In the genomic region with DNA sequence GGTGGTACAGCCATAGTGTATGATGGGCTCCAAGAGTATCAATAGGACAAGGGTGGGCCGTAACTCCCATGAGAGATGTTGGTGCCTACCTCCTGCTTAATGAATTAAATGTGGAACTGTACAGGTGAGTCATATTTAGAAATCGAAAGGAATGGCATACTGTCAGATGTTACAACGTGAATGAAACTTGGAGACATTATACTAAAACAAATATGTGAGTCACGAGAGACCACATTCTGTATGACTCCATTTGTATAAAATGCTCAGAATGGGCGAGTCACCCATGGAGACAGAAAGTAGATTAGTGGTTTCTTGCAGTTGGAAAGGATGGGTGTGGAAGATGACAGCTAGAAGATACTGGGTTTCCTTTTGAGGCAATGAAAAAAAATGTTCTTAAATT, we compare ENCODE assay signal across 15 mouse cellular contexts.
"Had no signal": no experiment of that assay in that cellular context is flagged by ENCODE, and none has a peak within 500 bp of the region (broad histone marks: within the 10 kb centered on the region; RNA-seq: fewer than 3 reads in every experiment).

No protein-coding gene starts in this region.

- H3K4me3 ChIP-seq: kidney, embryonic 15.5 days; left cerebral cortex, adult 2 months; liver, embryonic 13.5 days; neural tube, embryonic 13.5 days had no signal

- H3K9me3 ChIP-seq: kidney, embryonic 15.5 days; liver, embryonic 13.5 days; neural tube, embryonic 13.5 days had no signal

- DNase-seq: kidney, postnatal 10 days; kidney, postnatal 36 days; layer of hippocampus, postnatal 36 days; liver, embryonic 13.5 days; lung, adult 2 months; lung, postnatal 14 days; lung, postnatal 4 days; midbrain, embryonic 14.5 days; retina, postnatal 1 day; right cerebral cortex, postnatal 25 days; thymus, adult 18-20 months; thymus, postnatal 36 days had no signal

- H3K27ac ChIP-seq: kidney, embryonic 15.5 days; left cerebral cortex, adult 2 months; liver, embryonic 13.5 days; neural tube, embryonic 13.5 days had no signal

- H3K27me3 ChIP-seq: kidney, embryonic 15.5 days; liver, embryonic 13.5 days; neural tube, embryonic 13.5 days had no signal

- H3K36me3 ChIP-seq: kidney, embryonic 15.5 days; liver, embryonic 13.5 days; neural tube, embryonic 13.5 days had no signal

- H3K9ac ChIP-seq: kidney, embryonic 15.5 days; liver, embryonic 13.5 days; neural tube, embryonic 13.5 days had no signal

- H3K4me1 ChIP-seq: kidney, embryonic 15.5 days; liver, embryonic 13.5 days; neural tube, embryonic 13.5 days had no signal
